Mouse (Mus musculus): ENCODE measurements around the gene Abhd2. TPM values are rescaled to one million over a fixed set of nuclear protein-coding genes. Genes with fewer than 3 reads are reported as not detected.

Gene Abhd2
- total RNA-seq, 2 experiments from 2014 or later = 112 to 114 TPM

GRCm38 (mm10) chr7:79400296-79400695 lies 127.3 kb downstream of the Abhd2 start:
- intact Hi-C loops (cut with DNase I) = no loop called here
- no peak for DNase-seq

DNA sequence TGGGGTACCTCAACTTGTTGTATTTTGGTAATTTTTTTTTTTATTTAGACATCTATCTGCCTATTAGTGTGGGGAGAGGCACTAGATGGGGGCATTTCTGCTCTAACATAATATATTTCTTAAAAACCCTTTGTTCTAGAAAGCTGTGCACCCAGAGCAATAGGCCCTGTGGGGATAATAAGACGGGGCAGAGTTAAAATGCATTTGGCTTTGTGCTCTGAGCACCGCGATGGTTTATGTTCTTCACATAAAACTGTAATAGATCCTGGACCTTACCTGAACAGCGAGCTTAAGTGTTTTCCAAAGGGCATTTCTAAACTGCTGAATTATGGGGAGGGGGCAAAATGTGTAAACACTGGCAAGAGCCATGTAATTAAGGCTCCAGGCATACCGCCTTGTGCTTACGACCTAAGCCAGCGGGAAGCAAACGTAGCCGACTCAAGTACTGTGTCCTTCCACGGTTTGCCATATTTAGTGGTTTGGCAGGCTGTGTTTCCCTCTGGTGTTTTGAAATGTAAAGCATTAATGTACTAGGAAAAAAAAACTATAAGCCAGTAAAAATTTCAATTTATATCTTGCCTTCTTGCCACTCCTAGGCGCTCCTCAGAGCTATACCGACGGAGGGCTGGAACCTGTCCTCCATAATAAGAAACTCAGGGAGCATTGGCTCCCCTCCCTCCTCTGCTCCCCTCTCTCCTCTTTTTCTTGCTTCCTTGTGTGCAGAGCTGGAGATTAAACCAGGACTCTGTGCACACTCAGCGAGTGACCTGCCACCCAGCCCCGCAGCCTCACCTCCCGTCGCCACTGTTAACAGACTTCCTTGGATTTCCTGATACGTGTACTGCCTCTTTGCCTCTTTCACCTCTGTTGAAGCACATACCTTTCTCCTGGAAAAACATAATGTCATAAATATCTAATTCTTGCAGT lies 141.7 kb downstream of the Abhd2 start:
- no peak for DNase-seq
- intact Hi-C loops (cut with DNase I) = no loop called here

Other genes starting within 250 kb of the Abhd2 start
- 1 to 10 TPM; 2.2 to 2.5 TPM for gene Acan, start 219.7 kb upstream of the Abhd2 start, total RNA-seq (2021)
- gene Hapln3, start 142.2 kb upstream of the Abhd2 start, total RNA-seq (2021) = 1 to 10 TPM; 7.9 to 8.2 TPM
- gene Mfge8, start 124.1 kb upstream of the Abhd2 start, total RNA-seq (2021) = 100 to 1,000 TPM; 136 to 148 TPM
- gene Rlbp1, start 113.8 kb downstream of the Abhd2 start, total RNA-seq (2021) = 10 to 100 TPM; 45.0 to 49.2 TPM
- 1 to 10 TPM; 2.0 to 2.4 TPM for gene Fanci, start 118.7 kb downstream of the Abhd2 start, total RNA-seq (2021)
- gene Polg, start 193.2 kb downstream of the Abhd2 start, total RNA-seq (2021) = 10 to 100 TPM; 75.8 to 80.6 TPM

Data from left cerebral cortex, postnatal 4 days (tissue).